Mouse (Mus musculus) layer of hippocampus, adult 2 months (tissue): ENCODE data around the gene Crybg3. TPM values are rescaled to one million over a fixed set of nuclear protein-coding genes. Genes with fewer than 3 reads are reported as not detected.
A peak's percentile ranks its signal among the peaks of the same experiment; 100 is the strongest.

Source experiments
- DNase-seq, 2 experiments: peaks; one replicate each; pipeline ENCODE4 v3.0.0; 2022; ENCODE audit warnings: low spot score in 2 of 2
- H3K27ac ChIP-seq: fragments of 200-600 bp; 2 replicates; pipeline ENCODE4 v1.8.1; 2022
- H3K4me3 ChIP-seq: fragments of 200-600 bp; 2 replicates; pipeline ENCODE4 v1.8.1; 2022; ENCODE audit warnings: mild to moderate bottlenecking
- CTCF ChIP-seq: fragments of 200-600 bp; conservative IDR thresholded peaks from 2 replicates; pipeline ENCODE4 v1.8.1; 2022; ENCODE audit warnings: antibody characterized with exemption, mild to moderate bottlenecking, moderate library complexity
- total RNA-seq, 2 experiments: library from RNA; stranded (reverse); gene quantifications; 2 replicates each; pipeline ENCODE4 v1.2.3; 2021

The Crybg3 gene
- total RNA-seq, 2 experiments from 2014 or later = 3.8 to 4.8 TPM

GRCm38 (mm10) chr16:59451813-59452212, 149.0 kb downstream of the Crybg3 start:
- Histone ChIP-seq H3K27ac (no peak overlapping the region), H3K4me3 (no peak overlapping the region)
- no peak for DNase-seq
- TF ChIP-seq CTCF = no peak

- no peak overlapping the region for H3K4me3 ChIP-seq
- DNase-seq = no peak
- TF ChIP-seq CTCF = peak; percentile 35
- no peak overlapping the region for H3K27ac ChIP-seq
These were observed 151.7 kb downstream of the Crybg3 start for GRCm38 (mm10) chr16:59449092-59449491.

GRCm38 (mm10) chr16:59448181-59448580, 152.6 kb downstream of the Crybg3 start:
- TF ChIP-seq CTCF = no peak
- no peak overlapping the region for H3K27ac ChIP-seq
- H3K4me3 ChIP-seq = no peak overlapping the region
- peak; percentile 16 to 24 for DNase-seq

- no peak overlapping the region for H3K27ac ChIP-seq
- no peak for TF ChIP-seq CTCF
- H3K4me3 ChIP-seq = no peak overlapping the region
These were observed 155.8 kb downstream of the Crybg3 start for GRCm38 (mm10) chr16:59444880-59445559.

More at GRCm38 (mm10) chr16:59444880-59445559, 155.8 kb downstream of the Crybg3 start:
- no peak for DNase-seq

Other genes starting within 250 kb of the Crybg3 start
- gene Olfr209, start 237.0 kb downstream of the Crybg3 start, total RNA-seq = not detected
- gene Gabrr3, start 193.6 kb downstream of the Crybg3 start, total RNA-seq = not detected
- gene Riox2, start 129.2 kb downstream of the Crybg3 start, total RNA-seq = 10 to 100 TPM; 13.8 to 17.2 TPM
- 10 to 100 TPM; 27.4 to 30.1 TPM for gene Arl6, start 38.4 kb upstream of the Crybg3 start, total RNA-seq